Mouse (Mus musculus) heart, adult 9 months (tissue): Measurements from ENCODE around the gene Wipf3.

Experiments used
- DNase-seq, 2 experiments: peaks; one replicate each; pipeline ENCODE4 v3.0.0; 2022; ENCODE audit warnings: low spot score in 2 of 2

The Wipf3 gene

GRCm38 (mm10) chr6:54475926-54476667 lies 46.7 kb downstream of the Wipf3 start:
- DNase-seq: no peak

GRCm38 (mm10) chr6:54478646-54479324 lies 49.4 kb downstream of the Wipf3 start:
- no peak for DNase-seq

GRCm38 (mm10) chr6:54481390-54482112 lies 52.1 kb downstream of the Wipf3 start:
- no peak for DNase-seq

- no peak for DNase-seq
These were observed 55.6 kb downstream of the Wipf3 start for GRCm38 (mm10) chr6:54485000-54485399.

- DNase-seq: no peak
These were observed 56.1 kb downstream of the Wipf3 start for GRCm38 (mm10) chr6:54485435-54485901.

GRCm38 (mm10) chr6:54485973-54486569 lies 56.7 kb downstream of the Wipf3 start:
- no peak for DNase-seq

- DNase-seq: no peak
These were observed 61.7 kb downstream of the Wipf3 start for GRCm38 (mm10) chr6:54491074-54491473.

- no peak for DNase-seq
These were observed 64.7 kb downstream of the Wipf3 start for GRCm38 (mm10) chr6:54494097-54494496.

- DNase-seq: no peak
These were observed 65.4 kb downstream of the Wipf3 start for GRCm38 (mm10) chr6:54494612-54495398.

GRCm38 (mm10) chr6:54496214-54496613 lies 66.8 kb downstream of the Wipf3 start:
- no peak for DNase-seq

- peak; percentile 34 to 57 for DNase-seq
These were observed 73.3 kb downstream of the Wipf3 start for GRCm38 (mm10) chr6:54502661-54503115.

- no peak for DNase-seq
These were observed 76.9 kb downstream of the Wipf3 start for GRCm38 (mm10) chr6:54506318-54506717.

GRCm38 (mm10) chr6:54507002-54507401 lies 77.6 kb downstream of the Wipf3 start:
- DNase-seq: peak; percentile 28 to 35

- DNase-seq: no peak
These were observed 78.4 kb downstream of the Wipf3 start for GRCm38 (mm10) chr6:54507808-54508207.

GRCm38 (mm10) chr6:54508256-54508793 lies 78.9 kb downstream of the Wipf3 start:
- no peak for DNase-seq

- no peak for DNase-seq
These were observed 79.9 kb downstream of the Wipf3 start for GRCm38 (mm10) chr6:54509264-54509663.

- no peak for DNase-seq
These were observed 82.9 kb downstream of the Wipf3 start for GRCm38 (mm10) chr6:54512256-54512655.

- no peak for DNase-seq
These were observed 87.2 kb downstream of the Wipf3 start for GRCm38 (mm10) chr6:54516512-54517134.

- DNase-seq: no peak
These were observed 89.4 kb downstream of the Wipf3 start for GRCm38 (mm10) chr6:54518758-54519157.

GRCm38 (mm10) chr6:54528666-54529065 lies 99.3 kb downstream of the Wipf3 start:
- DNase-seq: no peak
